Mouse (Mus musculus): ENCODE results near the gene Lactbl1.

DNA sequence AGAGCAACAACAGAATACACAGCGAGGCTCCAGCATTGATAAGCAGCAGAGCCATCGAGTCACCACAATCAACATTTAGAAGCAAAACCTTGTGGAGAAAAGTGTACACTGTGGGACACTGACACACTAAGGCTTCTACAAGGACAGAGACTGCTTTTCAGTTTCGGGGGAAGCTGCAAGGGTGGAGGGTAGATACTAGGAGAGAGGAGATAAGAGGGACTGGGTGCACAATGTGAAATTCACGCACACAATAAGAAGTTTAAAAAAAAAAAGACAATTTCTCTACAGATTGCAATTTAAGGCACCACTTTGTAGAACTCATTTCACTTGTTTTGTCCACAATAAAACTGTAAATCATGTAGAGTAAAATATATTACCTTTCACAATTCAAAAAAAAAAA lies 34.4 kb upstream of the Lactbl1 start:
- TF ChIP-seq CTCF (IDR thresholded peaks at IDR 0.05; ENCODE audit: control insufficient read depth, insufficient read depth, insufficient replicate concordance, low read depth, low read length) (no peak), POLR2A (IDR thresholded peaks at IDR 0.05; ENCODE audit: control insufficient read depth, low read depth, low read length) (no peak)

Data from testis, adult 2 months (tissue).